Mouse (Mus musculus) kidney, postnatal 36 days (tissue): ENCODE results near the gene Zg16.
"Not testable (repeated sequence)": the region's sequence is repeated elsewhere in the genome, so short reads cannot be mapped to it uniquely, and the experiment has no call there.

Source experiments
- DNase-seq, 2 experiments: peaks; one replicate each; pipeline ENCODE4 v3.0.0; 2021 to 2022; ENCODE audit warnings: mixed read lengths in 2 of 2

Gene Zg16

GRCm38 (mm10) chr7:127087278-127088010 lies at the start of gene Zg16:
Gene Zg16, minus strand, starts transcription at chr7:127087328.
- DNase-seq = not testable (repeated sequence)

DNA sequence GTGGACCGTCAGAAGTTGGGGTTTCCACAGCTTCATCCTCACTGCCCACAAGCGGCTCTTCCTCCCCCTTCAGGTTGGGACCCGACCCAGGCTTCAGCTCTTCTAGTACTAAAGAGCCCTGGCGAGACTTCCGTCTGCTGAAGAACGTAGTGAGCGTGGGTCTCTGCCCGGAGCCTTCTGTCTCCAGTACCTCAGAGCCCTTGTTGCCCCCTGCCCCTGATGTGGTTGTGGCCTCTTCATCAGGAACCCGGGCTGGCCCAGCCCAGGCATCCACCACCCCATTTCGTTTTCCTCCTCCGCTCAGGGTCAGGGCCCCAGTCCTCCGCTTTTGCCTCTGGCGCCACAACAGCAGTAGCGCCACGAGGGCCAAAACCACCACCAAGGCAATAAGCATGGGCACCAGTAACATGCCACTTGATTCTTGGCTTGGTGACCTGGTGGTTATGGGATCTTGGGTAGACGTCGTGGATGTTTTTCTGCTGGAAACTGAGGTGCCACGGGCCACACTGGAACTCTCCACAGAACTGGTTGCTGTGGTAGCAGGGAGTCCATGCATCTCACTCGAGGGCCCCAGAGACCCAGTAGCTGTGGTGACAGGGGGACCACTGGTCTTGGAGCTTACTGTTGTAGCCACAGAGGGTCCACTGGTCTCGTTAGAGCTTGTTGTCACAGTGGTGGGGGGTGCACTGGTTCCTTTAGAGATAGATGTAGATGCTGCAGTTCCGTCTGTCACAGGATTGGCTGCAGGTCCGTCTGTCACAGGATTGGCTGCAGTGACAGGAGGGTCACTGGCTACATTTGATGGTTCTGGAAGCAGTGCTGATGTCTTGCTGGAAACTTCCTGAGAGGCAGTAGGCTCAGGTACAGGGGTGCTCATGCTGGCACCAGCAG lies 49.3 kb upstream of the Zg16 start:
- no peak for DNase-seq

DNA sequence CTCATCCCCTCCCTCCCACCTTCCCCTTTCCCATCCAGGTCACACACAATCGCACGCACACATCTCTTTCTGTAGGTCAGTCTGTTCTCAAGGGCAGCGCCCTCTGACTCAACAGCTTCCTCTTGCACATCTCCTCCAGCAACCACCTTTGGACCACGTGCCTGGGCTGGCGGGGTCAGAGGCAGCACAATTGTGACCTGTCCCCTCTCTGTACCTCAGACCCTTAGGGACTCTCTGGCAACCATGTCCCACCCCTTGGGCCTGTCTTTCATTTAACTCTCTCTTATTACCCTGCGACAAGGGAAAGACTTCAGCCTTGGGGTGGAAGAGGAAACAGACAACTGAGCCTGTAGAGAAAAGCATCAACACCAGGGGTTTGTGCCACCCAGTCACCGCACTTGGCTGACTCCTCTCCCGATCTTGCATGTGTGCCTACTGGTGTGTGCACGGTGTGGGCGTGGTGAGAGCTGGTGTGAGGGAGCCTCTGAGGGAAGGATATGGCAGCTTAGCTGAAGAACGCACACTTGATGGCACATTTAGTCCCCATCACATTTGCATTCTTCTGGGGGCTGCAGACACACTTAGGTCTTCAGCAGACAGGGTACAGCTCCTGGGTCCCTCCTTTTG lies 47.8 kb upstream of the Zg16 start:
- DNase-seq = no peak

GRCm38 (mm10) chr7:127133125-127133524 lies 46.0 kb upstream of the Zg16 start:
- DNase-seq = no peak

- DNase-seq = peak; percentile 58 to 63
Observed at GRCm38 (mm10) chr7:127129638-127130037, 42.5 kb upstream of the Zg16 start.

- peak; percentile 68 to 81 for DNase-seq
Observed at GRCm38 (mm10) chr7:127121911-127122270, 34.8 kb upstream of the Zg16 start, which contains the start of gene Qprt. Gene Qprt, minus strand, starts transcription at chr7:127122226.

- DNase-seq = peak; percentile 91 to 92
Observed at GRCm38 (mm10) chr7:127121061-127121910, 34.2 kb upstream of the Zg16 start.

GRCm38 (mm10) chr7:127118671-127119445 lies 31.7 kb upstream of the Zg16 start:
- peak; percentile 45 to 57 for DNase-seq

DNA sequence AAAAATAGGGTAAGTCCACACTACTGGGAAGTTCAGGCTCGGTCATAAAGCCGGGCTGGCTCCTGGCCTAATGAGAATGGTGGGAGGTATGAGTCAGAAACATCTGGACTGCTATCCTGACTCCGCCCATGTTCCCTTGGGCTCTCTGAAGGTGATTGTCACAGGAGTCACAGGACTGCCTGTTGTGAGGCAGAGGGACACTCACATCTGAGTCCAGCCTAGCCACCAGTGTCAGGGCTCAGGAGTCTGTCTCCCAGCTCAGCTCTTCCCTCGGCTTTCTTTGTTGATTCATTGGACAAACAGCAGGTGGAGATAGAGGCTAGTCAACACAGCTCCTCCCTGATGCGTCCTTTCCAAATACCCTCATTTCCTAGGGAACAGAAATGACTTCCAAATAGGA lies 30.8 kb upstream of the Zg16 start:
- DNase-seq = peak; percentile 57 to 67

DNA sequence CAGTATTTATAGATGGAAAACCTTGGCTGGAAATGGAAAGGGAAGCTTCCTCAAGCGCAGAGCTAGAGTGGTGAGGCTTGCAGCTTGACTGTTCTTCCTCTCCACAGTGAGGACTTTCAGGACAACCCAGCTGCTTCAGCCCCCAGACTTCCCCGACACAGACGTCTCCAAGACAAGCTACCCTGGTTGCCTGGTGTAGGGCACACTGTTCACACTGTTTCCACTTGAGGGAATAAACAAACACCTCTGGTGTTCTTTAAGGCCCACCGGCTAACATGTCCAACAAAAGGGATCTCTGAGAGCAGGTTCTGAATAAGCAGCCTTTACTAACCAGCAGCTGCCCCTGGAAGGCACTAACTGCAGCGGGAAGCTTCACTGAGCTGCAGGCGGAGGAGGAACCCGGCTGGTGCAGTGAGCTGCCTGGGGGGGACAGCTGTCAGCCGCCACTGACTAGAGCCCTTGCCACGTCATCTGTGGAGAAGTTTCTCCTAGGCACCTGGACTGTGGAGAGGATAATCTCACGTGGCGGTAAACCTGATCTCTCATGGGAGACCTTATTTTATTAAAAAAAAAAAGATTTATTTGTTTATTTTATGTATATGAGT lies 29.3 kb upstream of the Zg16 start:
- no peak for DNase-seq

GRCm38 (mm10) chr7:127114920-127115319 lies 27.8 kb upstream of the Zg16 start:
- no peak for DNase-seq

- peak; percentile 70 to 73 for DNase-seq
Observed at GRCm38 (mm10) chr7:127113614-127114259, 26.6 kb upstream of the Zg16 start.

DNA sequence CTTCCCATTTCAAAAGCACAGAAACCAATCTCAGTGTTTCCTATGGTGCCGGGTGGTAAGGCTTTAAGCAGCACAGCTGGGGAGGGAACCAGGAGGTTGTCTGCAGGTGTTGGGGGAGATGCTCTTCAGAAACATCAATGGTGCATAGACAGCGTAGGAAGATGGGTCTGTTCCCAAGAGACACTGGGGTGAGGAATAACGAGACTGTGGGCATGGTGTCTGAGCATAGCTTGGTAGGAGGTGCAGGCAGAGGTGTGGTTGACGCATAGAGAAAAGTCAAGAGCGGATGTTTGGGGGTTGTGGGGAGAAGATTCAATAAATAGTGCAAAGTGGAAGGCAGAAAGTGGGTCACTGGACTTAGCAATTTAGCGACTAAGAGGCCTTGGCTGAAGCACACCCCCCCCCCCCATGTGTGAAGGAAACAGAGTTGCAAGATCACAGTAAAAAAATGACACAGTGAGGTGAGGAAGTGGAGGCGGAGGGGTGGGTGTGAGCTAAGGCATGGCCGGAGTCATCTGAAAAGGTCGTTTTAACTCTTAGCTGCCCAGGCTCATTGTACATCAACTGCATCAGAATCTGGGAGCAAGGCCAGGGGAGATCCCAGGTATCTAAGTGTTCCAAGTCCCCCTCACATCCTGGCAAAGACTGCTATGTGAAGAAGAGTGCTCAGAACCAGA lies 25.9 kb upstream of the Zg16 start:
- DNase-seq = no peak

DNA sequence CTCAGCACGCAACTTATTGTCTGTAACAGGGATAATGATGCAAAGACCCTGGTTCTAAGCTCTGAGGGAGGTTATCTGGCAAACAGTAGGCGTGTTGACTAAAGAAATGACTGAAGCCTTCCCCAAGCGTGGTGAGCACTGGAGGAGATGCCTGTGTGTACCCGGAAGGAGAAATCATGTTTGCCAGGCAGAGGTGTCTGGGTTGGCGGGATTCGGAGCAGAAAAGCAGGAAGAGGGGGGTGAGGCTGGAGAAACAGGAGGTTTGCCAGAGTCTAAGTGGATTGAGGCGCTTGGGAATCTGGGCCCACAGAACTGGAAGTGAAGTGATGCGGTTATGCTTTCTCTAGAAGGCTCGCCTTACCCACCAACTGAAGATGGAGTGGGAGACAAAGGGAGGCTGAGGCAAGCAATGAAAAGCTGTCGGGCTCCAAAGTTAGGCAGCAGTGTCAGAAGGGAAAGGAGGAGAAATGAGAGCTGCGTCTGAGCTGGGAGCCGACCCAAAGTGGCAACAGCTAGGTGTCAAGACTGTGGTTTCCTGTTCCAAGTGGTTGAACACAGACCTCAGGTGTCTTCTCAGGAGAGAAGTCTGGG lies 25.2 kb upstream of the Zg16 start:
- DNase-seq = no peak

- peak; percentile 50 to 82 for DNase-seq
Observed at GRCm38 (mm10) chr7:127111461-127111860, 24.3 kb upstream of the Zg16 start.

DNA sequence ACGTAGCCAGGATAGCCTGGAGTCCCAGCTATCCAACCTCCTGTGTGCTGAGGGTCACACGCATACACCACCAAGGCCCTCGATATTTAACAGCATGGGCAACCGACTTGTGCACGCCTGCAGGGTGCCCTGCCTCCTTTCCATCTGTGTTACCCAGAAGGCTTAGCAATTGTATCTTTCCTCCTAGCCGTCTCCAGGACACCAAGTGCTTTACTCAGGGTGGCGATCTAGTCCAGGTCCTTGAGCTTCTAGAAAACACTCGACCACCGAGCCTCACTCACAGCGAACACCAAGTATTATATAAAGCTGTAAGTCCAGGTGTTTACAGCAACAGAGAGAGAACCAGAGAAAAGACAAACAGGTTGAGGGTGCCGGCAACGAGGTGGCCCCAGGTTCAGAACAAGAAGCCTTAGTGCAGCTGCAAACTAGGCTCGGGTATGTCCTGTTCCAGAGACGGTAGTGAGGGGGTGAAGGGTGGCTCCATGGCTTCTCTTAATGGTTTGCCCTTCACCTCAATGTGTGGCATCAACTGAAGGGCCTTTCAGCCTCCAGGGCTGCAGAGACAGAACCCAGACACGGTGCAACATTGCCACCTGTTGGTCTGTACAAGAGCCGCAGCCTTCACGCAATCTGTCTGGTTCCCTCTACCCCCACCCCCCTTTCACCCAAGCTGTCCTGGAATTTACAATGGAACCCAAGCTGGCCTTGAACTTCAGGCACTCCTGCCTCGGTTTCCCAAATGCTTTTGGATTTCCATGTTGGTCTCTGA lies 23.3 kb upstream of the Zg16 start:
- DNase-seq = peak; percentile 71 to 84

- DNase-seq = no peak
Observed at GRCm38 (mm10) chr7:127105551-127105950, 18.4 kb upstream of the Zg16 start.

DNA sequence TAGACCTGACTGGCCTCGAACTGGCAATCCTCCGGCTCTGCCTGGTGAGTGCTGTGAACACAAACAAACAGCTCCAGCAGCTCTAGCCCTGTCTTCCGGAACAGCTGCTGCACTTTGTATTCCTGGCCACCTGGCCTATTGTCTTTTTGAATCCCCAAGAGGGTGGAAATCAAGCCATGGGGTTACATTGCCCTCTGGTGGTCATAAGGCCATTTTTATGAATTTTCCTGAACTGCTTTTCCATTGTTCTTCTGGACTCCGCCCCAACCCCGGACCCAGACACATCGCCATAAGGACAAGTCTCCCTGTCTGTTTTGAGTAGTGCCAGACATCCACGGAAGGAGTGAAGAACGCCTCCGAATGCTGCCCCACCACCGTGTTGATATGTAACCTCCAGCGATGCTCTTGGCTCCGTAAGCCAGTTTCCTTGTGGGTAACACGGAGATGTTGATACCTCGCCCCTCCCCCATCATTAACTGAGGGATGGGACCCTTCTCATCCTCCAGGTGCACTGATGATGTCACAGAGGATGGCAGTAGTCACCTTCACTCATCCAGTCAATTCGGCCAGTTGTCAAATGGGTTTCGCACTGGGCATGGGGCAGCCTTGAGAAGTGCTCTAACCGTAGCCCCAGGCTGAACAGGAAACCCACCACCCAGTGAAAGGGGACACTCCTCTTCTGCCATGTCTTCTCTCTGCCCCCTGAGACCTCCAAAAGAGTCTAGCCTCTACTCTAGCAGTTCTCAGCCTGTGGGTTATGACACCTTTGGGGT lies 17.6 kb upstream of the Zg16 start:
- DNase-seq = peak; percentile 83 to 86
